Comparison of ENCODE assay signal across 10 mouse cellular contexts in genomic region chr13:93839721-93840120, GRCm38 (mm10).
DNase-seq lines count a peak whose midpoint lies in the region; ATAC-seq and TF ChIP-seq lines count a peak whose summit lies in the region.
"Had no signal": no experiment of that assay in that cellular context is flagged by ENCODE, and none has a peak within 500 bp of the region (broad histone marks: within the 10 kb centered on the region; RNA-seq: fewer than 3 reads in every experiment).

No protein-coding gene starts in this region.

- 35% methylated on average over 2 of the region's 2 CpGs for WGBS in heart, adult 2 months
- WGBS in heart, embryonic 15.5 days, result 38% methylated on average over 2 of the region's 2 CpGs
- WGBS in limb, embryonic 15.5 days, result 16% methylated on average over 2 of the region's 2 CpGs

- DNase-seq in heart, adult 2 months, result no peak
- no peak for DNase-seq in heart, postnatal 36 days
- DNase-seq in brain, embryonic 14.5 days (ENCODE audit: low read depth), result peak; percentile 56
- DNase-seq in gastrocnemius, postnatal 4 days (ENCODE audit: low spot score in 2 of 2), result no peak
- DNase-seq in adrenal gland, adult 18-20 months (ENCODE audit: low spot score in 2 of 2), result no peak
- DNase-seq in layer of hippocampus, postnatal 10 days (ENCODE audit: low spot score in 2 of 2), result no peak
- DNase-seq: thymus, postnatal 4 days had no signal

- no peak for TF ChIP-seq POLR2A in heart, adult 2 months (IDR thresholded peaks at IDR 0.05; ENCODE audit: insufficient read depth, low read depth, low read length)
- no peak for TF ChIP-seq POLR2A in brain, embryonic 14.5 days (IDR thresholded peaks at IDR 0.05; ENCODE audit: borderline replicate concordance, extremely low read depth, insufficient read depth, insufficient read length, poor library complexity, severe bottlenecking)

- H3K4me3 ChIP-seq in heart, adult 2 months, result no peak overlapping the region
- no peak overlapping the region for H3K4me3 ChIP-seq in heart, embryonic 15.5 days
- H3K4me3 ChIP-seq in limb, embryonic 15.5 days, result no peak overlapping the region
- H3K4me3 ChIP-seq: liver, embryonic 12.5 days had no signal

- H3K36me3 ChIP-seq in heart, adult 2 months (ENCODE audit: control insufficient read depth, insufficient read depth, low read length), result peaks cover 5% of the 10 kb centered on the region; the same call in 1 of the 2 replicates
- no peaks in the 10 kb centered on the region for H3K36me3 ChIP-seq in heart, embryonic 15.5 days
- no peaks in the 10 kb centered on the region for H3K36me3 ChIP-seq in limb, embryonic 15.5 days
- H3K36me3 ChIP-seq: liver, embryonic 12.5 days had no signal

- no peak overlapping the region for H3K4me2 ChIP-seq in heart, embryonic 15.5 days
- H3K4me2 ChIP-seq in limb, embryonic 15.5 days, result 0 out of 2 replicates have a peak overlapping the region, but pooled peaks have one; percentile 26
- H3K4me2 ChIP-seq: liver, embryonic 12.5 days had no signal

- peak overlapping the region; percentile 76 for H3K27ac ChIP-seq in heart, adult 2 months
- H3K27ac ChIP-seq in heart, embryonic 15.5 days, result peak overlapping the region; percentile 77
- H3K27ac ChIP-seq in limb, embryonic 15.5 days, result peak overlapping the region; percentile 95
- H3K27ac ChIP-seq: liver, embryonic 12.5 days had no signal

- TF ChIP-seq CTCF in heart, adult 2 months (IDR thresholded peaks at IDR 0.05), result no peak
- no peak for TF ChIP-seq CTCF in brain, embryonic 14.5 days (IDR thresholded peaks at IDR 0.05; ENCODE audit: borderline replicate concordance, extremely low read depth, insufficient read depth, insufficient read length)

- H3K9me3 ChIP-seq in heart, embryonic 15.5 days (replicated peaks), result no peaks in the 10 kb centered on the region
- H3K9me3 ChIP-seq in limb, embryonic 15.5 days, result no peaks in the 10 kb centered on the region
- H3K9me3 ChIP-seq: liver, embryonic 12.5 days had no signal

- H3K27me3 ChIP-seq in heart, adult 2 months (ENCODE audit: control insufficient read depth, insufficient read depth, low read length), result no peaks in the 10 kb centered on the region
- no peaks in the 10 kb centered on the region for H3K27me3 ChIP-seq in heart, embryonic 15.5 days
- no peaks in the 10 kb centered on the region for H3K27me3 ChIP-seq in limb, embryonic 15.5 days
- H3K27me3 ChIP-seq: liver, embryonic 12.5 days had no signal

- no peak overlapping the region for H3K9ac ChIP-seq in heart, adult 2 months (ENCODE audit: low read depth, low read length)
- H3K9ac ChIP-seq in heart, embryonic 15.5 days, result no peak overlapping the region
- no peak overlapping the region for H3K9ac ChIP-seq in limb, embryonic 15.5 days
- H3K9ac ChIP-seq: liver, embryonic 12.5 days had no signal

- no peak; the same call in 1 of the 2 replicates for ATAC-seq in heart, embryonic 15.5 days (replicated peaks; ENCODE audit: insufficient number of reproducible peaks, insufficient read depth, low FRiP score, low read depth)
- ATAC-seq in limb, embryonic 15.5 days (ENCODE audit: insufficient number of reproducible peaks, low FRiP score, low TSS enrichment, low read depth), result no peak
- ATAC-seq: liver, embryonic 12.5 days had no signal

- H3K79me2 ChIP-seq in heart, adult 2 months (replicated peaks; ENCODE audit: control insufficient read depth, insufficient read depth, low read length), result no peaks in the 10 kb centered on the region

- peaks cover 5% of the 10 kb centered on the region for H3K4me1 ChIP-seq in heart, adult 2 months (ENCODE audit: control insufficient read depth, insufficient read depth, low read length)
- H3K4me1 ChIP-seq in heart, embryonic 15.5 days (replicated peaks), result peaks cover 29% of the 10 kb centered on the region
- H3K4me1 ChIP-seq in limb, embryonic 15.5 days, result peaks cover 35% of the 10 kb centered on the region
- H3K4me1 ChIP-seq: liver, embryonic 12.5 days had no signal

- no peak for TF ChIP-seq EP300 in heart, adult 2 months (IDR thresholded peaks at IDR 0.05; ENCODE audit: insufficient read depth, low read depth, low read length)

- intact Hi-C loops in heart, adult 2 months (cut with DNase I), result loop anchor here (1.0 to 5.0 kb wide), 4 partner anchors 11 to 293 kb away; partner anchors contain the start of gene Lhfpl2
- intact Hi-C loops in heart, postnatal 36 days (cut with DNase I), result loop anchor here (2.0 to 5.0 kb wide), 2 partner anchors 223 to 293 kb away; no protein-coding TSS in a partner anchor
